Mouse (Mus musculus) kidney, adult 2 months (tissue): Measurements from ENCODE around the gene Kcnj6. TPM values are rescaled to one million over a fixed set of nuclear protein-coding genes. Genes with fewer than 3 reads are reported as not detected.
"Not testable (repeated sequence)": the region's sequence is repeated elsewhere in the genome, so short reads cannot be mapped to it uniquely, and the experiment has no call there.

Experiments used
- DNase-seq: peaks from one replicate; pipeline ENCODE4 v3.0.0; 2021
- H3K27ac ChIP-seq: fragments of 200-500 bp; 2 replicates; pipeline ENCODE4 v1.5.1; 2012; ENCODE audit warnings: low read depth, low read length, control low read depth, inconsistent platforms; ENCODE audit not compliant: insufficient read depth
- H3K27me3 ChIP-seq: fragments of 200-500 bp; replicated peaks from 2 replicates; pipeline ENCODE4 v1.6.1; 2012; ENCODE audit warnings: mild to moderate bottlenecking, moderate library complexity, low read length, inconsistent platforms; ENCODE audit not compliant: control insufficient read depth, insufficient read depth
- H3K36me3 ChIP-seq: fragments of 200-500 bp; 2 replicates; pipeline ENCODE4 v1.6.1; 2012; ENCODE audit warnings: mild to moderate bottlenecking, moderate library complexity, low read length, inconsistent platforms; ENCODE audit not compliant: control insufficient read depth, insufficient read depth
- H3K4me1 ChIP-seq: fragments of 200-500 bp; 2 replicates; pipeline ENCODE4 v1.6.1; 2011; ENCODE audit warnings: low read length; ENCODE audit not compliant: control insufficient read depth, insufficient read depth
- H3K4me3 ChIP-seq: fragments of 200-500 bp; 2 replicates; pipeline ENCODE4 v1.5.1; 2011; ENCODE audit warnings: mild to moderate bottlenecking, low read depth, low read length, control low read depth; ENCODE audit not compliant: insufficient read depth
- CTCF ChIP-seq: fragments of 200-500 bp; conservative IDR thresholded peaks from 2 replicates; pipeline ENCODE4 v1.5.1; 2011; ENCODE audit warnings: low read depth, mild to moderate bottlenecking, control low read depth, low read length, moderate library complexity, mixed read lengths; ENCODE audit not compliant: insufficient read depth, insufficient read length
- POLR2A ChIP-seq: fragments of 200-500 bp; IDR thresholded peaks from one replicate; pipeline ENCODE4 v1.6.1; 2011; ENCODE audit warnings: low read depth, low read length, control low read depth
- WGBS: fragments of 180-500 bp; shearing (Covaris S2); methylation state at CpG from one replicate; pipeline ENCODE4 v1.1.7; 2018; 5-methylcytosine and 5-hydroxymethylcytosine counted together
- polyA plus RNA-seq: library from polyadenylated mRNA; depleted of rRNA; stranded (reverse); fragments of >200 nt; gene quantifications from 2 replicates; pipeline ENCODE4 v1.2.3, GENCODE M21; 2012

Kcnj6 gene
- polyA plus RNA-seq, 1 experiment = not detected

- 71% methylated on average over 9 of the region's 9 CpGs for WGBS
- DNase-seq = no peak
- TF ChIP-seq CTCF = no peak
These were observed 163.0 kb downstream of the Kcnj6 start for GRCm38 (mm10) chr16:94834502-94834901.

GRCm38 (mm10) chr16:94828166-94828565, 169.3 kb downstream of the Kcnj6 start:
- no peak for TF ChIP-seq CTCF
- Histone ChIP-seq H3K27ac (no peak overlapping the region), H3K4me3 (no peak overlapping the region), H3K36me3 (no peaks in the 10 kb centered on the region), H3K4me1 (no peaks in the 10 kb centered on the region), H3K27me3 (no peaks in the 10 kb centered on the region)
- no peak for DNase-seq
- WGBS = 84% methylated on average over 18 of the region's 18 CpGs

More at GRCm38 (mm10) chr16:94834502-94834901, 163.0 kb downstream of the Kcnj6 start:
- Histone ChIP-seq H3K27me3 (no peaks in the 10 kb centered on the region), H3K4me1 (no peaks in the 10 kb centered on the region), H3K36me3 (no peaks in the 10 kb centered on the region), H3K4me3 (no peak overlapping the region), H3K27ac (no peak overlapping the region)

DNA sequence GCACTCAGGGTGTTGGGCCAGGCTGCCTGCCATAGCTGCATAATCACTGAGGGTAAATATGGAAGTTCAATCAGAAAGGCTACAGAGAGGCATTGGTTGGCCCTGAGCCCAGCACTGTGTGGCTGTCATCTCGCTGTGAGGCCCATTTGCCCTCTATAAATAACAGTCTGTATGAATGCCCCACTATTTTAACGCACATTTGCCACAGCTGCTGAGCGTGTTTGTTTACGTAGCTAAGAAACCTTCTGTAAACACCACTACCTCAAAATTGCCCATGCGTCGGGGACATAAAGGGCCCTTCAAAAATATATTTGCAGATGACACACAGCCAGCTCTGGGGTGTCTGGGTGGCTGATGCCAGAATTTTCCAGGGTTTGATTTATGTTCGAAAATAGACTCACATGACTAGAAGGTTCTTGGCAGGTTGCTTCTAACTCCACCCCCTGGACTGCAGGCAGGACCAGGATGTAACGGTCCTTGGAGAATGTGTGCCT, 170.4 kb downstream of the Kcnj6 start:
- DNase-seq = no peak
- H3K4me1 ChIP-seq = no peaks in the 10 kb centered on the region
- H3K27me3 ChIP-seq = no peaks in the 10 kb centered on the region
- no peak for TF ChIP-seq POLR2A
- TF ChIP-seq CTCF = no peak
- WGBS = 51% methylated on average over 8 of the region's 8 CpGs
- no peaks in the 10 kb centered on the region for H3K36me3 ChIP-seq
- H3K4me3 ChIP-seq = no peak overlapping the region
- H3K27ac ChIP-seq = no peak overlapping the region

DNA sequence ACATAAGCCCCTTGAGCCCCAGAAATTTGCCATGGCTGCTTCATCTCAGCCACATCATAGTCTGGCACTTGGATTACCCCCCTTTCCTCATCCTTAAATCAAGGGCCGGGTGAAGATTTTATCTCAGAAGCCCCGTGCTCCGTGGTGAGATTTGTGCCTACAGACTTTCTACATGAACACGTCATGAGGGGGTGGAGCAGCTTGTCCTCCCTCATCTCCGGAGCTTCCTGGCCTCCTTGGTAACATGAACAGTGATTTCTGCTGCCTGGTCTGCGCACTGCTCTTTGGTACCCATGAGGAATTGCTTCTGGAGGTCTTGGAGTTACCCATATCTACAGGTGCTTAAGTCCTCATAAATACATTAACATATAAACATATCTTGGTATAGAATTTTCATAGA, 172.2 kb downstream of the Kcnj6 start:
- no peak for DNase-seq
- TF ChIP-seq POLR2A (no peak), CTCF (no peak)

GRCm38 (mm10) chr16:94822611-94823010, 174.9 kb downstream of the Kcnj6 start:
- no peaks in the 10 kb centered on the region for H3K27me3 ChIP-seq
- TF ChIP-seq CTCF = no peak
- TF ChIP-seq POLR2A = no peak
- 69% methylated on average over 5 of the region's 5 CpGs for WGBS
- no peak for DNase-seq
- H3K27ac ChIP-seq = no peak overlapping the region
- no peaks in the 10 kb centered on the region for H3K4me1 ChIP-seq
- H3K4me3 ChIP-seq = no peak overlapping the region
- no peaks in the 10 kb centered on the region for H3K36me3 ChIP-seq

More for the DNA sequence above, 172.2 kb downstream of the Kcnj6 start:
- Histone ChIP-seq H3K27me3 (no peaks in the 10 kb centered on the region), H3K36me3 (no peaks in the 10 kb centered on the region), H3K27ac (no peak overlapping the region), H3K4me1 (no peaks in the 10 kb centered on the region), H3K4me3 (no peak overlapping the region)
- WGBS = 75% methylated on average over 6 of the region's 6 CpGs

GRCm38 (mm10) chr16:94821610-94822009, 175.9 kb downstream of the Kcnj6 start:
- 86% methylated on average over 11 of the region's 11 CpGs for WGBS

GRCm38 (mm10) chr16:94816391-94816790, 181.1 kb downstream of the Kcnj6 start:
- no peak overlapping the region for H3K4me3 ChIP-seq
- DNase-seq = peak; percentile 27

More at GRCm38 (mm10) chr16:94821610-94822009, 175.9 kb downstream of the Kcnj6 start:
- DNase-seq = no peak
- Histone ChIP-seq H3K27me3 (no peaks in the 10 kb centered on the region), H3K36me3 (no peaks in the 10 kb centered on the region), H3K27ac (no peak overlapping the region), H3K4me3 (no peak overlapping the region), H3K4me1 (no peaks in the 10 kb centered on the region)
- TF ChIP-seq CTCF (no peak), POLR2A (no peak)

DNA sequence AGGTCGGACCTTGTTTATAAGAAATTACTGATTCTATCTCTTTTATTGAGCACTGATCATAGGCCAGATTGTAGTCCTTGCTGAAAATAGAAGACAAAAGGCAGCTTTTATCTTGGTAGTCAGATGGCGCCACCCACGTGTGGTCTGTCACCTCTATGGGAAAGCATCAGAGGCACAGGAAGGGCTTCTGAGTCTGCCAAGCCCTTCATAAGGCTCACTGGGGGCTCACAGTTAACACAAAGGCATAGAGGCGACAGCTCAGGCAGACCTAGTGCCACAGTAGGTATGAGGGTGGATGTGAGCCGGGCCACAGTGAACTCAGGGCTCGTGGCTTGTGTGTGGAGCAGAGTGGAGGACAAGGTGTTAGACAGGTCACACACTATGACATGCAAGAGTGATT, 181.6 kb downstream of the Kcnj6 start:
- H3K27ac ChIP-seq = no peak overlapping the region
- 78% methylated on average over 6 of the region's 6 CpGs for WGBS
- no peak overlapping the region for H3K4me3 ChIP-seq
- H3K4me1 ChIP-seq = no peaks in the 10 kb centered on the region
- DNase-seq = no peak
- TF ChIP-seq CTCF (no peak), POLR2A (no peak)
- H3K27me3 ChIP-seq = no peaks in the 10 kb centered on the region
- H3K36me3 ChIP-seq = no peaks in the 10 kb centered on the region

More at GRCm38 (mm10) chr16:94816391-94816790, 181.1 kb downstream of the Kcnj6 start:
- H3K36me3 ChIP-seq = no peaks in the 10 kb centered on the region
- H3K4me1 ChIP-seq = no peaks in the 10 kb centered on the region
- H3K27me3 ChIP-seq = no peaks in the 10 kb centered on the region
- no peak overlapping the region for H3K27ac ChIP-seq
- TF ChIP-seq POLR2A (no peak), CTCF (peak; percentile 48)
- WGBS = 17% methylated on average over 6 of the region's 6 CpGs

GRCm38 (mm10) chr16:94809286-94809685, 188.2 kb downstream of the Kcnj6 start:
- H3K4me1 ChIP-seq, H3K27me3 ChIP-seq, H3K4me3 ChIP-seq, DNase-seq, H3K36me3 ChIP-seq, H3K27ac ChIP-seq: not testable (repeated sequence)
- WGBS = 9% methylated on average over 1 of the region's 1 CpGs
